In genomic region chr19:25310989-25311388, GRCm38 (mm10) we compare ENCODE assay signal across 22 mouse cellular contexts.
A peak's percentile ranks its signal among the peaks of the same experiment; 100 is the strongest.
DNase-seq lines count a peak whose midpoint lies in the region; ATAC-seq and TF ChIP-seq lines count a peak whose summit lies in the region.
"Had no signal": no experiment of that assay in that cellular context is flagged by ENCODE, and none has a peak within 500 bp of the region (broad histone marks: within the 10 kb centered on the region; RNA-seq: fewer than 3 reads in every experiment).

No protein-coding gene starts in this region.

- intact Hi-C loops in left cerebral cortex, postnatal 25 days (cut with DNase I): no loop called here

- no peak overlapping the region for H3K4me3 ChIP-seq in heart, embryonic 13.5 days
- no peak overlapping the region for H3K4me3 ChIP-seq in cerebellum, adult 2 months (replicated peaks; ENCODE audit: insufficient read depth, low read depth, low read length)
- H3K4me3 ChIP-seq: embryonic facial prominence, embryonic 15.5 days; erythroblast, embryonic 14.5 days; forebrain, embryonic 10.5 days; gastrocnemius, adult 2 months; hindbrain, embryonic 12.5 days had no signal

- peaks cover 29% of the 10 kb centered on the region for H3K27me3 ChIP-seq in heart, embryonic 13.5 days (replicated peaks)
- no peaks in the 10 kb centered on the region for H3K27me3 ChIP-seq in cerebellum, adult 2 months (ENCODE audit: control insufficient read depth, insufficient read depth, low read length)
- H3K27me3 ChIP-seq: embryonic facial prominence, embryonic 15.5 days had no signal

- no peak for ATAC-seq in heart, embryonic 13.5 days (ENCODE audit: extremely low read depth, insufficient number of reproducible peaks, low FRiP score, low TSS enrichment)
- ATAC-seq: forebrain, embryonic 14.5 days; hindbrain, embryonic 16.5 days; inflammation-experienced regulatory T-cells, adult 6 months had no signal

- TF ChIP-seq POLR2A in cerebellum, adult 2 months (IDR thresholded peaks at IDR 0.05; ENCODE audit: borderline replicate concordance, insufficient read depth, low read length): no peak

- H3K27ac ChIP-seq in heart, embryonic 13.5 days (replicated peaks): peak overlapping the region; percentile 13; the same call in 1 of the 2 replicates
- no peak overlapping the region for H3K27ac ChIP-seq in cerebellum, adult 2 months (ENCODE audit: insufficient read depth, low read length)
- H3K27ac ChIP-seq: embryonic facial prominence, embryonic 15.5 days; forebrain, embryonic 10.5 days; gastrocnemius, adult 2 months; hindbrain, embryonic 12.5 days had no signal

- H3K4me2 ChIP-seq in heart, embryonic 13.5 days: no peak overlapping the region
- H3K4me2 ChIP-seq: embryonic facial prominence, embryonic 15.5 days; hindbrain, embryonic 12.5 days had no signal

- no peaks in the 10 kb centered on the region for H3K36me3 ChIP-seq in heart, embryonic 13.5 days
- H3K36me3 ChIP-seq: embryonic facial prominence, embryonic 15.5 days; forebrain, embryonic 10.5 days; hindbrain, embryonic 12.5 days had no signal

- no peaks in the 10 kb centered on the region for H3K9me3 ChIP-seq in heart, embryonic 13.5 days
- H3K9me3 ChIP-seq: embryonic facial prominence, embryonic 15.5 days; forebrain, embryonic 10.5 days; hindbrain, embryonic 12.5 days had no signal

- no peak for TF ChIP-seq CTCF in cerebellum, adult 2 months (IDR thresholded peaks at IDR 0.05; ENCODE audit: borderline replicate concordance, insufficient read depth, low read depth, low read length)

- H3K9ac ChIP-seq in heart, embryonic 13.5 days: no peak overlapping the region
- H3K9ac ChIP-seq: embryonic facial prominence, embryonic 15.5 days; hindbrain, embryonic 12.5 days had no signal

- DNase-seq in heart, adult 11 months: peak; percentile 25
- no peak for DNase-seq in heart, adult 9 months (ENCODE audit: low spot score in 2 of 2)
- no peak for DNase-seq in heart, adult 18-20 months
- peak; percentile 10 for DNase-seq in thymus, postnatal 14 days
- DNase-seq in thymus, adult 18-20 months: no peak
- DNase-seq in left cerebral cortex, postnatal 25 days (ENCODE audit: low spot score in 2 of 2): no peak
- no peak for DNase-seq in cerebellum, adult 2 months
- DNase-seq: adrenal gland, adult 2 months; adrenal gland, postnatal 25 days; cerebellum, adult 8-10 months; cerebellum, postnatal 14 days; gastrocnemius, adult 2 months; gastrocnemius, postnatal 25 days; heart, postnatal 4 days had no signal

- 65% methylated on average over 5 of the region's 5 CpGs for WGBS in heart, embryonic 13.5 days
- WGBS in cerebellum, adult 2 months: 86% methylated on average over 5 of the region's 5 CpGs

- peaks cover 78% of the 10 kb centered on the region for H3K4me1 ChIP-seq in heart, embryonic 13.5 days
- H3K4me1 ChIP-seq in cerebellum, adult 2 months (ENCODE audit: control insufficient read depth, insufficient read depth, low read length): no peaks in the 10 kb centered on the region; the same call in 1 of the 2 replicates

Comparison
In these comparisons a context has a peak if more than half of its experiments do, and no peak if none do; other contexts are left out.
1. DNase-seq: peak in heart, adult 11 months (single experiment) and thymus, postnatal 14 days (single experiment); none in heart, adult 9 months (0 of 2), heart, adult 18-20 months (0 of 2), thymus, adult 18-20 months (0 of 2), left cerebral cortex, postnatal 25 days (0 of 2) and cerebellum, adult 2 months (0 of 2).